Mouse (Mus musculus): ENCODE results near the gene Stk38.
"Not testable (repeated sequence)": the region's sequence is repeated elsewhere in the genome, so short reads cannot be mapped to it uniquely, and the experiment has no call there.

DNA sequence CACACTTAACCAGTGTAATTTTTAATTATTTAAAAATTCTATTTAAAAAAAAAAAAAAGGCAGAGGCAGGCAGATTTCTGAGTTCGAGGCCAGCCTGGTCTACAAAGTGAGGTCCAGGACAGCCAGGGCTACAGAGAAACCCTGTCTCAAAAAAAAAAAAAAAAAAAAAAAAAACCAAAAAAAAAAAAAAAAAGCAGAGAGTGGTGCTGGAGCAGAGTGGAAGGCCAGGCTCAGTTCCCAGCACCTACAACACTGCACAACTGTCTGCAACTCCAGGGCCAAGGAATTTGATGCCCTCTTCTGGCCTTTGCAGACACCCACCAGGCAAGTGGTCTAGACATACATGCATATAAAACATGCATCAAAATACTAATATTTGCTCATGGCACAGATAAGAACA, 14.8 kb downstream of the Stk38 start:
- not testable (repeated sequence) for TF ChIP-seq HCFC1 (IDR thresholded peaks at IDR 0.05; ENCODE audit: borderline replicate concordance, insufficient read depth, low read length); MAFK (IDR thresholded peaks at IDR 0.05; ENCODE audit: insufficient read depth, low read depth, low read length); ZC3H11A (IDR thresholded peaks at IDR 0.05; ENCODE audit: borderline replicate concordance, low read depth, low read length); CHD2 (IDR thresholded peaks at IDR 0.05; ENCODE audit: low read depth, low read length)
